Mouse (Mus musculus) cortical plate, adult 2 months (tissue): ENCODE data around the gene Hoxa10.

Experiments
- CTCF ChIP-seq: fragments of 200-500 bp; IDR thresholded peaks from 2 replicates; pipeline ENCODE4 v1.5.1; 2011; ENCODE audit warnings: mild to moderate bottlenecking, control low read depth, low read length; ENCODE audit not compliant: insufficient read depth; ENCODE audit errors: extremely low read depth
- POLR2A ChIP-seq: fragments of 200-500 bp; IDR thresholded peaks from 2 replicates; pipeline ENCODE4 v1.6.1; 2011; ENCODE audit warnings: mild to moderate bottlenecking, low read length, control low read depth; ENCODE audit not compliant: insufficient read depth; ENCODE audit errors: extremely low read depth

GRCm38 (mm10) chr6:52182030-52182429 is 58.6 kb downstream of the Hoxa10 start:
- no peak for TF ChIP-seq CTCF
- no peak for TF ChIP-seq POLR2A
